Comparison of ENCODE assay signal across 9 mouse cellular contexts in genomic region chr12:51592888-51593228, GRCm38 (mm10). TPM values are rescaled to one million over a fixed set of nuclear protein-coding genes. Genes with fewer than 3 reads are reported as not detected.
DNase-seq lines count a peak whose midpoint lies in the region; ATAC-seq and TF ChIP-seq lines count a peak whose summit lies in the region.
"Had no signal": no experiment of that assay in that cellular context is flagged by ENCODE, and none has a peak within 500 bp of the region (broad histone marks: within the 10 kb centered on the region; RNA-seq: fewer than 3 reads in every experiment).

No protein-coding gene starts in this region.

- H3K9ac ChIP-seq in heart, adult 2 months (ENCODE audit: low read depth, low read length) = no peak overlapping the region
- H3K9ac ChIP-seq in limb, embryonic 11.5 days (ENCODE audit: low read length) = no peak overlapping the region; the same call in 1 of the 2 replicates

- peak overlapping the region; percentile 96 for H3K4me2 ChIP-seq in limb, embryonic 11.5 days (ENCODE audit: low read depth, severe bottlenecking)

- H3K4me3 ChIP-seq in heart, adult 2 months = peak overlapping the region; percentile 54
- H3K4me3 ChIP-seq in limb, embryonic 11.5 days (ENCODE audit: low read depth, low read length) = peak overlapping the region; percentile 57

- no peaks in the 10 kb centered on the region for H3K9me3 ChIP-seq in limb, embryonic 11.5 days (ENCODE audit: control insufficient read depth, low read length)

- peaks cover 23% of the 10 kb centered on the region for H3K27me3 ChIP-seq in heart, adult 2 months (ENCODE audit: control insufficient read depth, insufficient read depth, low read length)
- H3K27me3 ChIP-seq in limb, embryonic 11.5 days (ENCODE audit: control insufficient read depth, insufficient read depth, low read length) = peaks cover 41% of the 10 kb centered on the region
- peaks cover 2% of the 10 kb centered on the region; the same call in 1 of the 2 replicates for H3K27me3 ChIP-seq in splenic B cell, adult 2 months (ENCODE audit: control insufficient read depth, insufficient read depth, low read length, poor library complexity, severe bottlenecking)
- H3K27me3 ChIP-seq: CH12.LX had no signal

- no peak for DNase-seq in heart, adult 2 months
- no peak for DNase-seq in heart, postnatal 25 days (ENCODE audit: low spot score)
- DNase-seq in thymus, postnatal 4 days = peak; percentile 11
- no peak for DNase-seq in thymus, postnatal 0 days (ENCODE audit: low spot score)
- no peak for DNase-seq in limb, embryonic 11.5 days (ENCODE audit: low spot score)
- DNase-seq in splenic B cell, adult 2 months (ENCODE audit: low read depth, low spot score) = peak; percentile 8
- no peak for DNase-seq in cerebellum, postnatal 4 days (ENCODE audit: low spot score in 2 of 2)
- no peak for DNase-seq in kidney, adult 8-10 months

- no peak for TF ChIP-seq CTCF in heart, adult 2 months (IDR thresholded peaks at IDR 0.05)

- intact Hi-C loops in heart, adult 2 months (cut with DNase I) = no loop called here
- intact Hi-C loops in heart, postnatal 25 days (cut with DNase I) = no loop called here

- WGBS in heart, adult 2 months = 2% methylated on average over 21 of the region's 21 CpGs
- under 1% methylated on average over 21 of the region's 21 CpGs for WGBS in limb, embryonic 11.5 days

- no peak for TF ChIP-seq POLR2A in heart, adult 2 months (IDR thresholded peaks at IDR 0.05; ENCODE audit: insufficient read depth, low read depth, low read length)

- peak; percentile 32; the same call in 1 of the 2 replicates for ATAC-seq in limb, embryonic 11.5 days (ENCODE audit: insufficient number of reproducible peaks, low FRiP score, low TSS enrichment, low read depth)

- TF ChIP-seq EP300 in heart, adult 2 months (IDR thresholded peaks at IDR 0.05; ENCODE audit: insufficient read depth, low read depth, low read length) = no peak

- no peaks in the 10 kb centered on the region; the same call in 1 of the 2 replicates for H3K4me1 ChIP-seq in heart, adult 2 months (ENCODE audit: control insufficient read depth, insufficient read depth, low read length)
- no peaks in the 10 kb centered on the region for H3K4me1 ChIP-seq in limb, embryonic 11.5 days (ENCODE audit: control insufficient read depth, insufficient read depth, low read length)

- H3K36me3 ChIP-seq in heart, adult 2 months (ENCODE audit: control insufficient read depth, insufficient read depth, low read length) = no peaks in the 10 kb centered on the region
- no peaks in the 10 kb centered on the region for H3K36me3 ChIP-seq in limb, embryonic 11.5 days (ENCODE audit: control insufficient read depth, insufficient read depth, low read length)
- H3K36me3 ChIP-seq in splenic B cell, adult 2 months (ENCODE audit: control insufficient read depth, insufficient read depth, low read length, poor library complexity, severe bottlenecking) = no peaks in the 10 kb centered on the region

- H3K79me2 ChIP-seq in heart, adult 2 months (replicated peaks; ENCODE audit: control insufficient read depth, insufficient read depth, low read length) = no peaks in the 10 kb centered on the region

- H3K27ac ChIP-seq in heart, adult 2 months = no peak overlapping the region
- H3K27ac ChIP-seq in limb, embryonic 11.5 days (replicated peaks; ENCODE audit: low read depth, low read length) = no peak overlapping the region

RNA-seq across cellular contexts. Expression of gene Coch, which starts 0.3 kb away (rescaled TPM):
- total RNA-seq in heart, adult 2 months (2021) = under 1 TPM; 0.25 to 0.37 TPM
- 0.16 and 0.44 TPM in 2 replicates for polyA plus RNA-seq in heart, adult 2 months (2012; rRNA removed)
- under 1 TPM; 0.22 to 0.34 TPM for total RNA-seq in heart, postnatal 25 days (2021)
- 1.3 and 1.6 TPM in 2 replicates for polyA plus RNA-seq in thymus, postnatal 0 days (2015; fragmentation: Nextera tagmentation; extraction: Ambion mirVana)
- polyA plus RNA-seq in limb, embryonic 11.5 days (2014; fragmentation: Nextera tagmentation; extraction: Ambion mirVana) = 1.3 and 1.5 TPM in 2 replicates
- total RNA-seq: CH12.LX had no signal

Comparison
In these comparisons a context has a peak if more than half of its experiments do, and no peak if none do; other contexts are left out.
1. DNase-seq: peak in thymus, postnatal 4 days (single experiment) and splenic B cell, adult 2 months (single experiment); none in heart, adult 2 months (0 of 2), heart, postnatal 25 days (single experiment), thymus, postnatal 0 days (single experiment), limb, embryonic 11.5 days (single experiment), cerebellum, postnatal 4 days (0 of 2) and kidney, adult 8-10 months (0 of 2).